Mouse (Mus musculus) liver, adult (tissue): ENCODE data around the gene Adk.

Source experiments
- GATA4 ChIP-seq: IDR thresholded peaks from 2 replicates; pipeline ENCODE4 v1.6.1; 2014; ENCODE audit warnings: mild to moderate bottlenecking, low read length; ENCODE audit not compliant: insufficient replicate concordance

Adk gene

DNA sequence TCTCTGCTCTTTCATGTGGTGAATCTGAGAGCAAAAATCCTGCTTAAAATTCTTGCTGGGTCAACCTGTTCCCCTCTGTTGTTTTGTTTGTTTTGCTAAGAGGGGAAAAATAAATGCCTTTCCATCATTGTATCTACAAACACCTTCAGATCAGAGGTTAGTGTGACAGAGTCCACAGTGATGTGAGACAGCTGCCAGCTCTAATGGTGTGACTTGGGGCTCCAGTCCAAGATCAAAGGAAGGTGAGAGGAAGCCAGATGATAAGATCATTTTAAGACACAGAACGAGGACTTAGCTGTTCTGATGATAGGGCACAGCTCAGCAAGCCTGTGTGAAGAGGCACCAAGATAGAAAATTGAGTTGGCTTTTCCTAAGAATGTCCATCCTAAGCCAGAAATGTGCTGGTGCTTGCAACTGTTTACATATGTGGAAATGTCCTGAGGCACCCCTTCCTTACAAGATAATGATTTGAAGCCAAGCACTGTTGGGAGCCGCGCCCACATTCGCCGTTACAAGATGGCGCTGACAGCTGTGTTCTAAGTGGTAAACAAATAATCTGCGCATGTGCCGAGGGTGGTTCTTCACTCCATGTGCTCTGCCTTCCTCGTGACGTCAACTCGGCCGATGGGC is 307.6 kb downstream of the Adk start:
- no peak for TF ChIP-seq GATA4

DNA sequence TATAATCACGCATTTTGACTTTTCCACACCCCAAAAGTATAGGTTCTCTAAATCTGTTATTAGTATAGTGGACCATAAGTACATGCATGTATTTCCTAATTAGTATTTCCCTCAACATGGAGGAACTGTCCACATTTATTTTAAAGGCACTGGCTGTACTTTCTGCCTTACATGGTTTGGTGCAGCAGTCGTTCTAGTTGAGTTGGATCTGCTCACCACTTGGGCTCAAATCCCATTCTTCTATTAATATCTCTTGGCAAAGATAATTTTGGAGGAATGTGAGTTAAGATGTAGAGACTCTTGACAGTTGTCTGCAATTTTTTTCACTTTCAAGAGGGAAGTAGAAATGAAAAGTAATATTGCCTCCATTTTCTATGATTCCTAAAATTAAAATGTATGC is 314.7 kb downstream of the Adk start:
- TF ChIP-seq GATA4 = no peak

DNA sequence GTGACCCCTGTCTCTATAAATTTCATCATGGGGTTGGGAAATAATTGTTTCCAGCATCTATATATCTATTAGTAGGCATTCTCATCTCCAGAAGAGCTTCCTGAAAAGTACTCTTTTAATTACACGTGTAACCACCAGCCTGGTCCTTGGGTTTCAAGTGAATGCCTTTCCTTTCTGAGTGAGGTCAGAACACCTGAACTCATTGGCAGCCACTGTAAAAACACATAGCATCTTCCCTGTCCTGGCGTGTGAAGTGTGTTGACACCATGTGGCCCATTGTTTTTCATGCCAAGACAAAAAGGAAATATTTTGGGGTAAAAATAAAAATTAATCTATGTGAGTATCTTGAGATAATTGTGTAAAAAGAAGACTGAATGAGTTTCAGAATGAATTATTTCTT is 316.2 kb downstream of the Adk start:
- no peak for TF ChIP-seq GATA4

DNA sequence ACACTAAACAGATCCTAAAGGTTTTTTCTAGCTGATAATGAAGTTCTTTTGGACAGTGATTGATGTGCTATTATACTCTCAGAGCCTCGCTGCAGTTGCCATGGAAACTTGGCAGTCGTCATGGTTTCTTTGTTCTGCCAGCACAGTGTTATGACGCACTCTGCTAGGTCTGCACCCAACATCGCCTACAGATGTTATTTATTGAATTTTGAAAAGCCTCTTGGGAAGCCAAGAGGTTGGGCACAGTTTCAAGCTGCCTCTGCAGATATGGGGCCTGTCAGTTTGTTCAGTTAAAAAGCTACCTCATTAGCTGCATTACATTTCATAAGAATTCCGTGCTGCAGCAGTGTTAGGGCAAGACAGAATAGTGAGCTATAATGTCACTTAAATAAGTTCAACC is 316.8 kb downstream of the Adk start:
- TF ChIP-seq GATA4 = no peak

DNA sequence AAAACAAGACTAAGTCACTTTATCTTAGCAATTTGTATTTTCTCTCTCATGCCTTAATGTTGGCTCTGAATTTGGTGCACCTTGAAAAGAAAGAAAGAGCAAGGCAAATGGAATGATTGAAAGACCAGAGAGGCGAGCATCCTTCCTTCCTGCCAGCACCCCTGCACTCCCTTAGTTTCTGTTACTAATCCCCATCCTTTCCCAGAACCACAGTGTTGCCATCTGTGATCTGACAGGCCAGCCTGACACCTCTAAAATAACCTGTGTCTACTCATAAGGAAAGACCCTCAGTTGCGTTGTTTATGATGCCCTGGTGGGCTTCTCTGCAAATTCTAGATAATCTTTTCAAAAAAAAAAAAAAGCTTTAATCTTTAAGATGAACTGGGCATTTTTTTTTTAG is 319.6 kb downstream of the Adk start:
- TF ChIP-seq GATA4 = no peak

DNA sequence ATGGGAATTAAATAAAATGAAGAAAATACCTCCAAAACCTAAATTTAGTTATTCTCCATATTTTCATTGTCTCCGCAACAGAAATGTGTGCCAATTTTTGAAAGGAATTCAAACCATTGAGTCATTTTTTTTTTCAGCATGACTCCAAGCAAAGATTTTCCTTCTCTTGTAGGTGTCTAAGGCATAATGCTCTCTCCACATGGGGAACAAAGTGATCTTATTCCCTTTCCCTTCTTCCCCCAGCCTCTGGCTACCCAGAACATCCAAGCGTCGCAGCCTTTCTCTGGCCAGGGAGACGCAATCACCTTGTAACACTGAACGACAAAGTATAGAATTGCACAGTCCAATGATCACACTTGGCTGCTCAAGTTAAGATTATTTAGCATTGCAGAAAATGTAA is 320.3 kb downstream of the Adk start:
- TF ChIP-seq GATA4 = no peak

DNA sequence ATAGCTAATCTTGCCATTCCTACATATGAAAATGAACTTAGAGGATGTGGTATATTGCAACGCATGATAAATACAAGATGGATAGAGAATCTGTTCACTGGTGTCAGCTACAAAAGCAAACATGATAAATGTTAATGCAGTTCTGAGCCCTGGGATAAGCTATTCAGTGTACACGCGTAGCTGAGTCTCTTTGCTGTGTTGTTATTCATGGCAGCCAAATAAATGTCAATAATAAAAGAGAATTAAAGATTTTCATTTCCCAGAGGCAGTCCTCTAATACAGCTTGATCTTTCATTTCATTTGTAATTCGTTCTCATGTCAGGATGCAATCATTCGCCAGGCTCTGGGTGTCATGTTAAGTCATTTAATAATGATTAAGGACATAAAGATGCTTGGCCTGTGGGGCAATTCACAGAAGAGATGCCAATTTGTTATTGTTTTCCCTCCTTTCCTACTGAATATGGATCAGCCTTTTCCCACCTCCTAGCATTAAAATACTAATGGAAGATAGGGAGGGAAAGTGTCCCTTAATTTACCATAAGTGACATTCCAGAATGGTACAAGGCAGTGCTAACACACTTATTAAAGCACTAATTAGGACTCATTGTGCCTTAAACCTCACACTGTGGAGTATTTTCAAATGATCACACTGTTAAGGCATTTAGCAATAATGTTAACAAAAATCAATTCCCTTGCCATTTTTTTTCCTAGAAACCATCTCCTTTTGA is 331.5 kb downstream of the Adk start:
- no peak for TF ChIP-seq GATA4

DNA sequence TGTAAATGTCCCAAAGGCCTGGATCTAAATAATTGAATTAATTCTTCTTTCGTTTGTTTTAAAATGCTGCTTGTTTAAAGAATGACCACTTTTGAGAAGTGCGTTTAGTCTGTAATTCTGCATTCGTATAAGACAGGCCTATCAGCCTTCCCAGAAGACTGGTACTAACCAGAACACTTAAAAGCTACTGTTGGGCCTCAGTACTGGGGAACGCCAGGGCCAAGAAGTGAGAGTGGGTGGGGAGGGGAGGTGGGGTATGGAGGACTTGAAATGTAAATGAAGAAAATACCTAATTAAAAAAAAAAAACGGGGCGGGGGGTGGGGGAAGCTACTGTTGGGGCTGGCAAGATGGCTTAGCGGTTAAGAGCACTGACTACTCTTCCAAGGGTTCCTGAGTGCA is 347.1 kb downstream of the Adk start:
- TF ChIP-seq GATA4 = no peak

DNA sequence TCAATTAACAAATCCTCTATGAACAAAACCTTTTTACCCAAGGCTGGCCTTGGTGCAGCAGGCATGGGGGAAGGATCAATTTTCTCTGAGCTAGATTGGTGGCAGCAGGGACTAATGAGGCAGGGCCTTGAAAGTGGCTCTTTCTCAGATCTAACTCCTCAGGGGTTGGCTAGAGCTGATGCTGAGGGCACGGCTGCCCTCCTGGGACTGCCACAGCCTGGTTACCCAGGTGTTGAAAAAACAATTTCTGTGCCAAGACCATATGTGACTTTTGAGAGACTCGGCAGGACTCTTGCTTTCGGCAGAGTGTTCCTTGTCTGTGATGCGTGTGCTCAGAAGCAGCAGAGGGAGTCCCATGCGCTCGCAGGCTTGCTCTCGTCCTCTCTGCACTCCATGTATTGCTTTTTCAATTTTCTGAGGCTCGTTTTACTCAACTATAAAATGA is 349.8 kb downstream of the Adk start:
- TF ChIP-seq GATA4 = no peak

DNA sequence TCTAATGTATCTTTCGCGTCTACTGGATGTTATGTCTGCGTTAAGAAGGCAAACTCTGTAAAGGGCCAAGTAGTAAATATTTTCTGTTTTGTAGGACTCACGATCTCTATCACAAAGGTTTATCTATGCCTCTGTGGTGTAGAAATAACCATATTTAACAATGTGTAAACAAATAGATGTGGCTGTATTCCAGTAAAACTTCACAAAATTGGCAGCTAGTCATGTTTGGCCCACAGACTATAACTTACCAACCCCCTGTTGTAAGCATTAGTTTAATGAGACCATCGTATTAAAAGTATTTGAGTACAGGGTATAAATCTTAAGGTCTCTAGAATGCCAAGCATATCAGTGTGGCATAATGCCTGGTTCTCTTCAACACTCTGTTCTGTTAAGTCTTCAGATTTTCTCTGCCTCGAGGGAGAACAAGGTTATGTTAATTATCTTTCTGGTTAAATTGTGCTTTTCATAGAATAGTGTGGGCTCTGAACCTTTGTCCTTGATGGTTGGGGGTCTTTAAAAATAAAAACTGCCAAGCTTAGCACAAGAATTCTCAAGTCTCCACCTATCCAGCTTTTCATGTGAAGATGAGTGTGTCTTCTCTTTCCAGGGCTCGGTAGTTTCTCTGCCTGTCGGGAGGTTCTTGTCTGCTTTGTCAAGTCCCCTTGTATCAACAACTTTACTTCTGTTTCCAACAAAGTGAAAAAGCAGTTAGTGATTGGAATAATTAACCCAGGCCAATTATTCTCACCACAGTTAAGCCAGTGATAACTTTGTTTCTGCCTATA is 350.4 kb downstream of the Adk start:
- no peak for TF ChIP-seq GATA4

DNA sequence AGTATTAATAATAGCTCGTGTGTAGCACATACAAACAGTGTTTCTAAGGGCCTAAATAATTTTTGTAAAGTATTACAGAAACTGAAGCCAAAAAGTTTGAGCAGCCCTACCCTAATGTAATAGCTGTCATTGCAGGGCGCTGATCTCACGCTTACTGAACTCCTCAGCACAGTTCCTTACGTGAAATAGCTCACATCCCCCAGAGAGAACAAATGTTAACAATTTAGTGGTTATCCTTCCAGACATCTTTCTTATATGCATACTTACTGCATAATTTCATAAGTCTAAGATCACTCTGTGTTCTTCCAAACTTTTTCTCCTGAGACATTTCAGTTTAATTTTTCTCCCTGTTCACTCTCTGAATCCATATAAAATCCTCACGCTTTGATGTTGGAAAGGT is 354.6 kb downstream of the Adk start:
- no peak for TF ChIP-seq GATA4

DNA sequence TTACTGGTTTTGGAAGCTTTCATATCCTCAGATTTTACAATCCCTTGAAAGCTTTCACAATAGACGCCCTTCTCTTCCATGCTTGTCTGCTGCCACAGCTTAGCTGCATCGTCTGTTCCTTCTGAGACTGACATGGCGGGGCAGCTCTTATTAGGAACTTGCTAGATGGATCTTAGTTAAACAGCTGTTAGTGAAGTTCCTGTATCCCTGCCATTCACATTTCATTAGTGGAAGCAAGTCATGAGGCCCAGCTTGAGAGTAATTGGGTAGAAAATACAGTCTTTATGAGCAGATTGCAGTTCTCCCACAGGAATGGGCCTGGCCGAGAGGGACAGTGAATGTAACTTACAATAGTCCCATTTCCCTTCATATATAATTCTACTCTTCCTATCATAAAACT is 356.5 kb downstream of the Adk start:
- TF ChIP-seq GATA4 = no peak

DNA sequence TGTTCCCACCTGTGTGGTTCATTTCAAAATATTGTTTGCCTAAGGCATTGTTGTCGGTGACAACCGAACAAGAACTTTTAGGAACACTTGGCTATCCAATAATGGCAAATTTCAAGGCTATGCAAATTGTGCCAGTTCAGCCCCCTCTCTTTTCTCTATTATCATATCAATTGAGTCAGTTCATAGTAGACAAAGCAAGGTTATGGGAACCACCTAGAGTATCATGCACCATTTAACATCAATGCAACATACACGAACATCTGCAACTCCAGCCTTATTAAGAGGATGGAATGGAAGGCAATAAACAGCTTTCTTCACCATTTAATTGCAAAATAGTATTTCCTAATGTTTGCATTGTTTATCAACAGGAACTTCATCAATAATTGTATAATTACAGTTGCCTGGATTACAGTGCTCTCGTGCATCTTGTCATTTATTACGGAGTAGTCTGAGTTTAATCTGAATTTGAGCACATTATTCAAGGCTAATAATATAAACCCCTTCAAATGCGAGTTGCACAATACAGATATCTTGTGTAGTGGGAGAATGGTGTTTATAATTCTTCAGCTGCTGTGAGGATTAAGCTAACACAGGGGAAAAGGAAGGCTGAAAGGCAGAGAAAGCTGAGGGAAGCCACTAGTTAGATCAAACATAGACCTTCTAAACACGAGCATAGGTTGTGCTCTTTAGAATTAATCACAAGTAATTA is 358.5 kb downstream of the Adk start:
- no peak for TF ChIP-seq GATA4

DNA sequence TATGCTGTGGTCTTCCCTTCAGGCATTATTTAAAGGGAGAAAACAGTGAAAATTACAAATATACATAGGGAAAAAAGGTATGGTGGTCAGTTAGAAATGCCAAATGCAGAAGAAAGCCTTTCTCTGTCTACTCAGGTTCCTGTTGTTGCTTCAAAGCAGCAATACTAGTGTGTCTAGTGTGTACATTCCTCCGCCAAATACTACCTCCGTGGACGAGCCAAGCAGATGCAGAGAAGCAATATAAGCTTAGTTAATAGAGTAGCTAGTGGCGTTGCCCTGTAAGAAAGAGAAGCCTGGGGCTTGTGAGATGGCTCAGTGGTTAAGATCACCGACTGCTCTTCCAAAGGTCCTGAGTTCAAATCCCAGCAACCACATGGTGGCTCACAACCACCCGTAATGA is 359.1 kb downstream of the Adk start:
- no peak for TF ChIP-seq GATA4

DNA sequence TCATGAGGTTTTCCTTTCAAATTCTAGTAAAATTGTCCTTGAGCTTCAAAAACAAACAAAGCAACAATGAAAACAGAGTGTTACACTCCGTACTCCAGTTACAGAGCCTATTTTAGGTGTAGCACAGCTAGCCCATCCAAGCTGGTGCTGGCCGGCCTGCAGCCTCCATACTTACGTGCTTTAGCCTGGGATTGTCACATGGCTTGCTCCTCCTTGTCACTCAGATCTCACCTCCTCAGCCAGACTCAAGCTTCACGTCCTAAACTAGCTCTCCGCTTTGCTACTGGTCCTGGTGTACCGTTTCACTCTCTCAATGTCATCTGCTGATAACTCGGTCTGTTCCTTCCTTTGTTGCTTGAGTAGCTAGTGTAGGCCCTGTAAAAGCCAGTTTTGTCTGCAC is 366.0 kb downstream of the Adk start:
- no peak for TF ChIP-seq GATA4
